24 mouse cellular contexts compared by ENCODE assay signal in the genomic region with DNA sequence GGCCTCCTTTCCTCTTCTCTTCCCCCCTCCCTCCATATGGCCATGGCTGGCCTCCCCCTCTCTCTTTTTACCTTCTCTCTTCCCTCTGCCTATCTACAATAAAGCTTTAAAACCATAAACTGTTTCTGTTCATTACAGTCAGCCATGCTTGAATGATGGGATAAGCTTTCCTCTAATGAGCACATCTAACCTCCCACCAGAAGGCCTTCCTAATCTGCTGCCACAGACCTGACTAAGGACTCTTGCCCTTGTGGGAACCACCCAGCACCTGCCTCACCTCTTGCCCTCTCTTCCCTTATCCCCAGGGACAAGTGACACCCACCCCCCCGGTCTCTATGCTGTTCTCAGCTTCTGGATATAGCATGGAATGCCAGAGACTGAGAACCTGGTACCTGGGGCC.
A peak's percentile ranks its signal among the peaks of the same experiment; 100 is the strongest.
DNase-seq lines count a peak whose midpoint lies in the region; ATAC-seq and TF ChIP-seq lines count a peak whose summit lies in the region.
"Had no signal": no experiment of that assay in that cellular context is flagged by ENCODE, and none has a peak within 500 bp of the region (broad histone marks: within the 10 kb centered on the region; RNA-seq: fewer than 3 reads in every experiment).

No protein-coding gene starts in this region.

- no peaks in the 10 kb centered on the region for H3K36me3 ChIP-seq in forebrain, embryonic 11.5 days (ENCODE audit: control insufficient read depth, insufficient read depth, low read length)
- H3K36me3 ChIP-seq in forebrain, embryonic 16.5 days (ENCODE audit: control insufficient read depth, insufficient read depth): no peaks in the 10 kb centered on the region
- no peaks in the 10 kb centered on the region for H3K36me3 ChIP-seq in midbrain, embryonic 11.5 days (ENCODE audit: control insufficient read depth, insufficient read depth, low read length)
- H3K36me3 ChIP-seq in midbrain, embryonic 13.5 days: no peaks in the 10 kb centered on the region
- H3K36me3 ChIP-seq: embryonic facial prominence, embryonic 15.5 days; heart, embryonic 10.5 days; heart, embryonic 13.5 days; hindbrain, embryonic 13.5 days had no signal

- no peak for TF ChIP-seq POLR2A in brain, embryonic 14.5 days (IDR thresholded peaks at IDR 0.05; ENCODE audit: borderline replicate concordance, extremely low read depth, insufficient read depth, insufficient read length, poor library complexity, severe bottlenecking)

- 38% methylated on average over 1 of the region's 1 CpGs for WGBS in forebrain, embryonic 11.5 days
- WGBS in forebrain, embryonic 16.5 days: 48% methylated on average over 1 of the region's 1 CpGs
- WGBS in midbrain, embryonic 11.5 days: 55% methylated on average over 1 of the region's 1 CpGs
- 60% methylated on average over 1 of the region's 1 CpGs for WGBS in midbrain, embryonic 13.5 days

- H3K4me2 ChIP-seq in forebrain, embryonic 11.5 days (ENCODE audit: low read depth, low read length, severe bottlenecking): no peak overlapping the region
- no peak overlapping the region for H3K4me2 ChIP-seq in forebrain, embryonic 16.5 days (ENCODE audit: low read length)
- no peak overlapping the region for H3K4me2 ChIP-seq in midbrain, embryonic 11.5 days
- no peak overlapping the region for H3K4me2 ChIP-seq in midbrain, embryonic 13.5 days (replicated peaks)
- H3K4me2 ChIP-seq: embryonic facial prominence, embryonic 15.5 days; heart, embryonic 13.5 days; hindbrain, embryonic 13.5 days had no signal

- DNase-seq in forebrain, embryonic 11.5 days (ENCODE audit: low spot score): no peak
- DNase-seq in midbrain, embryonic 11.5 days (ENCODE audit: low spot score, missing footprints): no peak
- peak; percentile 2 for DNase-seq in brain, embryonic 14.5 days (ENCODE audit: low read depth)
- DNase-seq in spleen, postnatal 4 days (ENCODE audit: low spot score in 2 of 2): no peak
- DNase-seq: adrenal gland, adult 2 months; adrenal gland, postnatal 14 days; cerebellum, adult 11-12 months; cerebellum, adult 8-10 months; cerebellum, postnatal 10 days; cerebellum, postnatal 36 days; embryo, embryonic 11 days; gastrocnemius, postnatal 25 days; heart, adult 2 months had no signal

- no peak overlapping the region for H3K4me3 ChIP-seq in forebrain, embryonic 11.5 days (ENCODE audit: low read depth, low read length)
- no peak overlapping the region for H3K4me3 ChIP-seq in forebrain, embryonic 16.5 days (replicated peaks; ENCODE audit: low read length)
- H3K4me3 ChIP-seq in midbrain, embryonic 11.5 days (ENCODE audit: low read depth, low read length): no peak overlapping the region
- H3K4me3 ChIP-seq in midbrain, embryonic 13.5 days (replicated peaks): no peak overlapping the region
- H3K4me3 ChIP-seq: embryonic facial prominence, embryonic 15.5 days; heart, adult 2 months; heart, embryonic 10.5 days; heart, embryonic 13.5 days; hindbrain, embryonic 13.5 days had no signal

- H3K27me3 ChIP-seq in forebrain, embryonic 11.5 days (ENCODE audit: control insufficient read depth, insufficient read depth, low read length): no peaks in the 10 kb centered on the region
- no peaks in the 10 kb centered on the region for H3K27me3 ChIP-seq in forebrain, embryonic 16.5 days (replicated peaks; ENCODE audit: control insufficient read depth, insufficient read depth, low read length)
- H3K27me3 ChIP-seq in midbrain, embryonic 11.5 days (ENCODE audit: control insufficient read depth, insufficient read depth, low read length): no peaks in the 10 kb centered on the region
- no peaks in the 10 kb centered on the region for H3K27me3 ChIP-seq in midbrain, embryonic 13.5 days
- H3K27me3 ChIP-seq: embryonic facial prominence, embryonic 15.5 days; heart, embryonic 13.5 days; hindbrain, embryonic 13.5 days had no signal

- no peak overlapping the region for H3K27ac ChIP-seq in forebrain, embryonic 11.5 days (ENCODE audit: low read depth, low read length)
- H3K27ac ChIP-seq in forebrain, embryonic 16.5 days (ENCODE audit: low read length): no peak overlapping the region
- H3K27ac ChIP-seq in midbrain, embryonic 11.5 days (ENCODE audit: low read depth, low read length): no peak overlapping the region
- no peak overlapping the region for H3K27ac ChIP-seq in midbrain, embryonic 13.5 days
- H3K27ac ChIP-seq: embryonic facial prominence, embryonic 15.5 days; heart, adult 2 months; heart, embryonic 10.5 days; heart, embryonic 13.5 days; hindbrain, embryonic 13.5 days; hindbrain, postnatal 0 days had no signal

- H3K9ac ChIP-seq in forebrain, embryonic 11.5 days (ENCODE audit: low read length): no peak overlapping the region
- no peak overlapping the region for H3K9ac ChIP-seq in forebrain, embryonic 16.5 days (replicated peaks; ENCODE audit: low read depth, low read length)
- no peak overlapping the region for H3K9ac ChIP-seq in midbrain, embryonic 11.5 days (ENCODE audit: low read length)
- no peak overlapping the region for H3K9ac ChIP-seq in midbrain, embryonic 13.5 days (replicated peaks)
- H3K9ac ChIP-seq: embryonic facial prominence, embryonic 15.5 days; heart, embryonic 13.5 days; hindbrain, embryonic 13.5 days had no signal

- no peaks in the 10 kb centered on the region for H3K9me3 ChIP-seq in forebrain, embryonic 11.5 days (ENCODE audit: control insufficient read depth, low read length)
- H3K9me3 ChIP-seq in forebrain, embryonic 16.5 days (ENCODE audit: control insufficient read depth, low read length): no peaks in the 10 kb centered on the region
- H3K9me3 ChIP-seq in midbrain, embryonic 11.5 days (ENCODE audit: control insufficient read depth, low read length): no peaks in the 10 kb centered on the region
- no peaks in the 10 kb centered on the region for H3K9me3 ChIP-seq in midbrain, embryonic 13.5 days
- H3K9me3 ChIP-seq: embryonic facial prominence, embryonic 15.5 days; heart, embryonic 10.5 days; heart, embryonic 13.5 days; hindbrain, embryonic 13.5 days had no signal

- peak; percentile 56 for ATAC-seq in forebrain, embryonic 11.5 days (replicated peaks; ENCODE audit: low FRiP score)
- ATAC-seq in forebrain, embryonic 16.5 days: no peak
- ATAC-seq in midbrain, embryonic 11.5 days (ENCODE audit: low FRiP score): peak; percentile 59
- ATAC-seq in midbrain, embryonic 13.5 days: no peak
- ATAC-seq: CD4-positive, CD25-positive, alpha-beta regulatory T cell, adult 4 months; forebrain, embryonic 14.5 days; hindbrain, postnatal 0 days; inflammation-experienced regulatory T-cells, adult 6 months; intestine, embryonic 16.5 days had no signal

- TF ChIP-seq CTCF in brain, embryonic 14.5 days (IDR thresholded peaks at IDR 0.05; ENCODE audit: borderline replicate concordance, extremely low read depth, insufficient read depth, insufficient read length): no peak

- H3K4me1 ChIP-seq in forebrain, embryonic 11.5 days (replicated peaks; ENCODE audit: control insufficient read depth, insufficient read depth, low read length): no peaks in the 10 kb centered on the region
- H3K4me1 ChIP-seq in forebrain, embryonic 16.5 days (replicated peaks; ENCODE audit: control insufficient read depth, insufficient read depth, low read length): no peaks in the 10 kb centered on the region
- no peaks in the 10 kb centered on the region for H3K4me1 ChIP-seq in midbrain, embryonic 11.5 days (ENCODE audit: control insufficient read depth, insufficient read depth, low read length)
- no peaks in the 10 kb centered on the region for H3K4me1 ChIP-seq in midbrain, embryonic 13.5 days (replicated peaks)
- H3K4me1 ChIP-seq: embryonic facial prominence, embryonic 15.5 days; heart, embryonic 10.5 days; heart, embryonic 13.5 days; hindbrain, embryonic 13.5 days had no signal

Comparison
In these comparisons a context has a peak if more than half of its experiments do, and no peak if none do; other contexts are left out.
1. ATAC-seq: peak in forebrain, embryonic 11.5 days (single experiment) and midbrain, embryonic 11.5 days (single experiment); none in forebrain, embryonic 16.5 days (single experiment) and midbrain, embryonic 13.5 days (single experiment).